Mouse (Mus musculus) lung, adult 2 months (tissue): ENCODE results near the gene Piga. TPM values are rescaled to one million over a fixed set of nuclear protein-coding genes. Genes with fewer than 3 reads are reported as not detected.

Experiments used
- DNase-seq: peaks from one replicate; pipeline ENCODE4 v3.0.0; 2022
- H3K4me1 ChIP-seq: fragments of 200-500 bp; 2 replicates; pipeline ENCODE4 v1.6.1; 2011; ENCODE audit warnings: low read length; ENCODE audit not compliant: control insufficient read depth, insufficient read depth
- H3K4me3 ChIP-seq: fragments of 200-500 bp; replicated peaks from 2 replicates; pipeline ENCODE3; 2011; ENCODE audit warnings: low read depth, mild to moderate bottlenecking, control low read depth, low read length; ENCODE audit errors: extremely low read depth
- CTCF ChIP-seq: fragments of 200-500 bp; IDR thresholded peaks from 2 replicates; pipeline ENCODE4 v1.5.1; 2011; ENCODE audit warnings: mild to moderate bottlenecking, low read length, control low read depth; ENCODE audit not compliant: insufficient read depth
- POLR2A ChIP-seq: fragments of 200-500 bp; IDR thresholded peaks from 2 replicates; pipeline ENCODE4 v1.6.1; 2011; ENCODE audit warnings: low read depth, mild to moderate bottlenecking, control low read depth, low read length, borderline replicate concordance; ENCODE audit errors: extremely low read depth
- WGBS: fragments of 180-500 bp; shearing (Covaris S2); methylation state at CpG from one replicate; pipeline ENCODE4 v1.1.7; 2018; 5-methylcytosine and 5-hydroxymethylcytosine counted together
- polyA plus RNA-seq: library from polyadenylated mRNA; depleted of rRNA; stranded (reverse); fragments of >200 nt; gene quantifications from 2 replicates; pipeline ENCODE4 v1.2.3, GENCODE M21; 2012; rRNA removed

The Piga gene
- polyA plus RNA-seq, 1 experiment: 3.7 TPM

- no peak overlapping the region for H3K4me3 ChIP-seq
- no peak for DNase-seq
- 64% methylated on average over 12 of the region's 12 CpGs for WGBS
- H3K4me1 ChIP-seq: no peaks in the 10 kb centered on the region
- no peak for TF ChIP-seq POLR2A
- no peak for TF ChIP-seq CTCF
These were observed 26.0 kb downstream of the Piga start for GRCm38 (mm10) chrX:164445601-164446000.

DNA sequence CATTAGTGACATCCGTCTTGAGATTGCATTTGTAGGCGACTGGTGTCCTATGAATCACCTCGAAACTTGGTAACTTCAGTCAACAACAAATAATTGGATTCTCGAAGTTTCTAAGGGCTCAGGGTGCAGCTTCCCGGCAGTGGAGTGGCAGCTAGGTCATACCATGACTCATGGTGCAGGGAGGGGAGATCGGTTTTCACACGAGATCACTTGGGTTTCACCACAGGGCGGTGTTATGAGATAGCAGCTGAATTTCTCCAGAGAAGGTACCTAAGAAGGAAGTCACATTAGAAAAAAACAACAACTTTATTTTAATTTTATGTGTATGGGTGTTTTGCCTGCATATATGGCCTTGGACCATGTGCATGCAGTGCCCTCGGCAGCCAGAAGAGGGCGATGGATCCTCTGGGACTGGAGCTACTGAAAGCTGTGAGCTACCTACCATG lies 26.5 kb downstream of the Piga start:
- no peak for DNase-seq
- Histone ChIP-seq H3K4me3 (no peak overlapping the region), H3K4me1 (no peaks in the 10 kb centered on the region)
- TF ChIP-seq POLR2A: no peak
- TF ChIP-seq CTCF: peak; percentile 37; the same call in 1 of the 2 replicates
- WGBS: 65% methylated on average over 10 of the region's 10 CpGs

- no peak for TF ChIP-seq CTCF
- no peak for TF ChIP-seq POLR2A
- Histone ChIP-seq H3K4me1 (no peaks in the 10 kb centered on the region), H3K4me3 (no peak overlapping the region)
- 85% methylated on average over 9 of the region's 9 CpGs for WGBS
- no peak for DNase-seq
These were observed 27.5 kb downstream of the Piga start for GRCm38 (mm10) chrX:164446835-164447681.

GRCm38 (mm10) chrX:164447682-164448071 lies 28.1 kb downstream of the Piga start:
- no peak for TF ChIP-seq CTCF
- no peak for TF ChIP-seq POLR2A
- WGBS: 80% methylated on average over 2 of the region's 2 CpGs

DNA sequence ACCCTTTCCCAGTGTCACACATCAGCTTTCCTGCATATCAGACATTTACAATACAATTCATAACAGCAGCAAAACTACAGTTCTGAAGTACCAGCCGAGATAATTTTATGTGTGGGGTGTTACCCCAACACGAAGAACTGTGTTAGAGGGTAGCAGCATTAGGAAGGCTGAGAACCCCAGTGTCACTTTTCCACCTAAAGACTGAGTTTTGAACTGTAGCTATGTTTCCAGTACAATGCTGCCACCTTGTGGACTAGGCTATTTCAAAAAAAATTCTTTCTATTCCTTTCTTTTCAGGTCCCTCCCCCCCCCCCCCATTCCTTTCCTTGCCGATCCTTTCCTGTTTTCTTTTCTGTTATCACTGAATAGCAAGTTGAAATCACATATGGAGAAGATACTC lies 29.6 kb downstream of the Piga start:
- TF ChIP-seq CTCF: 0 out of 2 replicates have a peak, but pooled peaks have one; percentile 16
- TF ChIP-seq POLR2A: no peak

More at GRCm38 (mm10) chrX:164447682-164448071, 28.1 kb downstream of the Piga start:
- no peak for DNase-seq
- no peak overlapping the region for H3K4me3 ChIP-seq
- H3K4me1 ChIP-seq: no peaks in the 10 kb centered on the region

DNA sequence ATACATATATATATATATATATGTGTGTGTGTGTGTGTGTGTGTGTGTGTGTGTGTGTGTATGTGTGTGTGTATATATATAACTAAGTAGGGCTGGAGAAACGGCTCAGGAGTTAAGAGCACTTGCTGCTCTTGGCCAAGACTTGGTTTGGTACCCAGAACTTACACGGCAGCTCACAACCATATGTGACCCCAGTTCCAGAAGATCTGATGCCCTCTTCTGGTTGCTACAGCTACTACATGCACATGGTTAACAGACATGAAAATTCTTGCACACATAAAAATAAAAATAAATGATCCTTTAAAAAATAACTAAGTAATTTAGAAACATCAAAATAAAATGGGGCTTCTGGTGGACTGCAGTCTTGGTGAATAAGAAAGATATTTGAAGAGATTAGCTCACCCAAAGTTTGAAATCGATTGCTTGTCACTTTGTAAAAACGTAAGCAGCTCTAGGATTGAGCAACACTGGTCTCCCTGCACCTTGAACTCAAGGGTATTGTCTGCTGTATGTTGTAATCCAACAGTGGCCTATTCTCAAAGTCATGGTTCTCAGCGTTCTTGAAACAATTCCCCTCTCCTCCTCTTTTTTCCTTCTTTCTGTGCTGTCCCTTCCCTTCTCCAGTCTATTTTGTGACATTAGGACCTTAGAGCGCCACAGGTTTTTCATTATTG lies 39.8 kb downstream of the Piga start:
- Histone ChIP-seq H3K4me3 (no peak overlapping the region), H3K4me1 (no peaks in the 10 kb centered on the region)
- DNase-seq: no peak
- TF ChIP-seq POLR2A (no peak), CTCF (no peak)
- 62% methylated on average over 6 of the region's 6 CpGs for WGBS

More for the DNA sequence above, 29.6 kb downstream of the Piga start:
- Histone ChIP-seq H3K4me3 (no peak overlapping the region), H3K4me1 (no peaks in the 10 kb centered on the region)
- 36% methylated on average over 3 of the region's 3 CpGs for WGBS
- DNase-seq: no peak

Other genes with a start within 250 kb of the Piga start
- 1.4 and 2.7 TPM in 2 replicates for gene Bmx, start 161.6 kb upstream of the Piga start, polyA plus RNA-seq
- 11.1 and 11.9 TPM in 2 replicates for gene Pir, start 150.4 kb upstream of the Piga start, polyA plus RNA-seq
- gene Vegfd, start 46.4 kb upstream of the Piga start, polyA plus RNA-seq: 14.0 and 23.2 TPM in 2 replicates
- gene Asb11, start 17.2 kb downstream of the Piga start, polyA plus RNA-seq: 0.62 and 3.0 TPM in 2 replicates
- gene Asb9, start 86.5 kb downstream of the Piga start, polyA plus RNA-seq: not detected in 2 replicates